Comparison of ENCODE assay signal across 13 mouse cellular contexts in the genomic region with DNA sequence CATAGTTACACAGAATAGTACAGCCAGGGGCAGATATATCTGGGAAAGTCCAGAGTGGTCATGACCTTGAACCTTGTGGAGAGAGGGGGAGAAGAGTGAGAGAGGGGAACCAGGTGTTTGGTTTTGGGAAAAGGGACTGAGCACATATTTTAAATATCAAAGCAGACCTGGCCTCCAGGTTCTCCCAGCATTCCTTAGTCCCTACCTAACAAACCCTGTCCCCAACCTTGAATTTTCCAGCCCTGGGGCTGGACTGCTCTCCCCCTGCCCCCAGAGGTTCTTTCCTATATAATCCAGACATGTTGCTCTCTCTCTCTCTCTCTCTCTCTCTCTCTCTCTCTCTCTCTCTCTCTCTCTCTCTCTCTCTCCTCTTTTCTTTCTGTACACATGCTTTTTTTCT. TPM values are rescaled to one million over a fixed set of nuclear protein-coding genes. Genes with fewer than 3 reads are reported as not detected.
"Had no signal": no experiment of that assay in that cellular context is flagged by ENCODE, and none has a peak within 500 bp of the region (broad histone marks: within the 10 kb centered on the region; RNA-seq: fewer than 3 reads in every experiment).

No protein-coding gene starts in this region.

- H3K27ac ChIP-seq: limb, embryonic 12.5 days; midbrain, embryonic 13.5 days had no signal

- ATAC-seq: inflammation-experienced regulatory T-cells, adult 6 months; intestine, postnatal 0 days; midbrain, embryonic 13.5 days had no signal

- H3K36me3 ChIP-seq: limb, embryonic 12.5 days; midbrain, embryonic 13.5 days had no signal

- H3K9ac ChIP-seq: limb, embryonic 12.5 days; midbrain, embryonic 13.5 days had no signal

- H3K27me3 ChIP-seq: limb, embryonic 12.5 days had no signal

- DNase-seq: lung, postnatal 36 days; right cerebral cortex, postnatal 14 days; thymus, postnatal 36 days had no signal

- H3K4me1 ChIP-seq: midbrain, embryonic 13.5 days had no signal

- H3K9me3 ChIP-seq: limb, embryonic 12.5 days; midbrain, embryonic 13.5 days had no signal

- H3K4me2 ChIP-seq: midbrain, embryonic 13.5 days had no signal

- H3K4me3 ChIP-seq: midbrain, embryonic 13.5 days had no signal

RNA-seq across cellular contexts. Expression of a gene that starts 53.4 kb away (rescaled TPM):
- total RNA-seq: layer of hippocampus, adult 18-20 months; layer of hippocampus, postnatal 10 days; left cerebral cortex, postnatal 36 days; megakaryocyte progenitor cell, adult 5-6 weeks had no signal
- polyA plus RNA-seq: inflammation-experienced regulatory T-cells, adult 6 months; kidney, embryonic 14.5 days; neural tube, embryonic 14.5 days had no signal
